Mouse (Mus musculus) kidney, adult 2 months (tissue): Measurements from ENCODE around the gene Dnm2. TPM values are rescaled to one million over a fixed set of nuclear protein-coding genes. Genes with fewer than 3 reads are reported as not detected.

ENCODE experiments used
- DNase-seq: peaks from one replicate; pipeline ENCODE4 v3.0.0; 2021
- H3K27ac ChIP-seq: fragments of 200-500 bp; 2 replicates; pipeline ENCODE4 v1.5.1; 2012; ENCODE audit warnings: low read depth, low read length, control low read depth, inconsistent platforms; ENCODE audit not compliant: insufficient read depth
- H3K27me3 ChIP-seq: fragments of 200-500 bp; replicated peaks from 2 replicates; pipeline ENCODE4 v1.6.1; 2012; ENCODE audit warnings: mild to moderate bottlenecking, moderate library complexity, low read length, inconsistent platforms; ENCODE audit not compliant: control insufficient read depth, insufficient read depth
- H3K36me3 ChIP-seq: fragments of 200-500 bp; 2 replicates; pipeline ENCODE4 v1.6.1; 2012; ENCODE audit warnings: mild to moderate bottlenecking, moderate library complexity, low read length, inconsistent platforms; ENCODE audit not compliant: control insufficient read depth, insufficient read depth
- H3K4me1 ChIP-seq: fragments of 200-500 bp; 2 replicates; pipeline ENCODE4 v1.6.1; 2011; ENCODE audit warnings: low read length; ENCODE audit not compliant: control insufficient read depth, insufficient read depth
- H3K4me3 ChIP-seq: fragments of 200-500 bp; 2 replicates; pipeline ENCODE4 v1.5.1; 2011; ENCODE audit warnings: mild to moderate bottlenecking, low read depth, low read length, control low read depth; ENCODE audit not compliant: insufficient read depth
- CTCF ChIP-seq: fragments of 200-500 bp; conservative IDR thresholded peaks from 2 replicates; pipeline ENCODE4 v1.5.1; 2011; ENCODE audit warnings: low read depth, mild to moderate bottlenecking, control low read depth, low read length, moderate library complexity, mixed read lengths; ENCODE audit not compliant: insufficient read depth, insufficient read length
- POLR2A ChIP-seq: fragments of 200-500 bp; IDR thresholded peaks from one replicate; pipeline ENCODE4 v1.6.1; 2011; ENCODE audit warnings: low read depth, low read length, control low read depth
- WGBS: fragments of 180-500 bp; shearing (Covaris S2); methylation state at CpG from one replicate; pipeline ENCODE4 v1.1.7; 2018; 5-methylcytosine and 5-hydroxymethylcytosine counted together
- polyA plus RNA-seq: library from polyadenylated mRNA; depleted of rRNA; stranded (reverse); fragments of >200 nt; gene quantifications from 2 replicates; pipeline ENCODE4 v1.2.3, GENCODE M21; 2012; rRNA removed

Gene Dnm2
- polyA plus RNA-seq, 1 experiment: 101 TPM

DNA sequence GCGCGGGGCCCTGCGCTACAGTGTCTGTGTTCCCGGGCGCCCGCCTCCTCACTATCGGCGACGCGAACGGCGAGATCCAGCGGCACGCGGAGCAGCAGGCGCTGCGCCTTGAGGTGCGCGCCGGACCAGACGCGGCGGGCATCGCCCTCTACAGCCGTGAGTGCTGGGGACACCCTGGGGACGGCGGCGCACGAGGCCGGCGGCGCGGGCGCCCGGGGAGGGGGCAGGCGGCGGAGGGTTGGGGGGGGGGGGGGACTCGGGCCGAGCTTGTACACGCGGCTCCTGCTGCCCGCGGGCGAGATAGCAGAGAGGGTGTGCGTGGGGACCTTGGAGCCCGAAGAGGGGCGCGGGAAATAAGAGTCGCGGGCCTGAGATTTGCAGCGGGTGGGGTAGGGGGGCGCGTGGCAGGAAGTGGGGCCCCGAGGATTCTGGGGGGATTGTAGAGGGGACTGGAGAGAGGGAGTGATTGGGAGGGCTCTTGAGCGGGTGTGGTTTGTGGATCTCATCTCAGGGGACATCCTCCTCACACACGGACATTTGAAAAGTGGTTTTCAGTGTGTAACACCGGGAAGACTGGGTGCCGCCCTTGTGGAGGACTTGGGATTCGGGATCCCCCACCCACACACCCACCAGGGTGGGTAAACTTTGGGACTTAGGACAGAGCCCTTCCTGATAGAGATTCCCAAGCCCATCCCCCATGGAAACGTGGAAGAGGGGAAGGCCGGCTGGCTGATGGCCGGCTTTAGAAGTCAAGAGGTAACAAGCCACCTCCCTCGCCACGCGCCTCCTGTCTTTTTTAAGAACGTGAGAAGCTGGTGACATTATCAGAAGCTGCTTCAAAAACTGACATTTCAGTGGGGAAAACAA, 122.6 kb downstream of the Dnm2 start:
- H3K4me1 ChIP-seq: peaks cover 7% of the 10 kb centered on the region; the same call in 1 of the 2 replicates
- H3K27ac ChIP-seq: peak overlapping the region; percentile 80
- no peak for TF ChIP-seq CTCF
- 1% methylated on average over 66 of the region's 66 CpGs for WGBS
- DNase-seq: peak; percentile 68
- no peaks in the 10 kb centered on the region for H3K27me3 ChIP-seq
- H3K4me3 ChIP-seq: peak overlapping the region; percentile 92
- no peaks in the 10 kb centered on the region for H3K36me3 ChIP-seq

DNA sequence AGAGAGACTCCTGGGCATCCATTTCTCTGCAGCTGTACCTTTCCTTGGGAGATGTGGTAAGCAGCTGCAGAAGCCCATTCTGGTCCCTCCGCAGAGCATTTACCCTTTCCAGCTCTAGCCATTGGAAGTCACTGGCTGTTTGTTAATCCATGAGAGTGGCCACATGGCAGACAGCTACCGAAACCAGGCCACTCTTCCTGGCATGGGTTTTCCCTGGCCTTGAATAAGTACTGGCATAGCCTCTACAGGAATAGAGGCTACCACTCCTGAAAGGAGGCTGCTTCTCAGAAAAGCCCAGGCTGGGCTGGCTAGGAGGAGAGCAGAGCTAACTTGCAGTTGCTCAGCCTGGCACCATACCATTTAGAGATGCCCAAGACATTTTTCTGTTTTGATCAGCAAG, 126.3 kb downstream of the Dnm2 start:
- Histone ChIP-seq H3K36me3 (no peaks in the 10 kb centered on the region), H3K27me3 (no peaks in the 10 kb centered on the region), H3K4me3 (no peak overlapping the region), H3K4me1 (peaks cover 4% of the 10 kb centered on the region; the same call in 1 of the 2 replicates), H3K27ac (no peak overlapping the region)
- 96% methylated on average over 2 of the region's 2 CpGs for WGBS
- TF ChIP-seq POLR2A (no peak), CTCF (no peak)
- no peak for DNase-seq

DNA sequence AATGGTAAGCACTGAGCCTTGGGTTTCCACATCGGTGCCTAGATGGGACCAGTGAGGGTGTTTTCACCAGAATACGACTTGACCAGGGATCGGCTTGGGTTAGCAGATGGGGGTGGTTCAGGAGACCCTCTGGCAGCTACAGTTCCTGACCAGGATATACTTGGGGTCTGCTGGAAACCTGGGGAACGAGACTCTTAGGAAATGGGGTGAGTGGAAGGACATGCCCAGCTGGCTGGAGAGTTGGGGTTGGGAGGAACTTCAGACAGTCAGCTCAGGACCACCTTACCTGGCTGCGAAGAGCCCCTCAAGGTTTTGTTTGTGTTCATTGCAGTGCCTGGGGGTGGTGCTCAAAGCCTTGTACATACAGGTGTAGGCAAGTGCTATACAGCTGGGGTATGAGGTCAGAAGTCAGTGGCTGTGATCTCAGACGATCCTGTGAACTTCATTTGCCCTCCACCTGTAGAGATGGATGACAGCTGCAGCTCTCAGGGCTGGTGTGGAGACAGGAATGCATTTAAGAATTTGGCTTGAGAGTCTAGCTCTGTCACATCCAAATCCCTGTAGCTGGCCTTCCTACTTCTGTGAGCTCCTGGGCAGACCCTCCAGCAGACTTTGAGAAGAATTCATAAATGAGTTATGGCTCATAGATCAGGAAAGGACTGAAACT, 129.0 kb downstream of the Dnm2 start:
- H3K4me3 ChIP-seq: no peak overlapping the region
- WGBS: 85% methylated on average over 6 of the region's 6 CpGs
- peaks cover 6% of the 10 kb centered on the region for H3K4me1 ChIP-seq
- DNase-seq: no peak
- no peak for TF ChIP-seq CTCF
- TF ChIP-seq POLR2A: no peak
- no peaks in the 10 kb centered on the region for H3K27me3 ChIP-seq
- no peak overlapping the region for H3K27ac ChIP-seq
- H3K36me3 ChIP-seq: no peaks in the 10 kb centered on the region

DNA sequence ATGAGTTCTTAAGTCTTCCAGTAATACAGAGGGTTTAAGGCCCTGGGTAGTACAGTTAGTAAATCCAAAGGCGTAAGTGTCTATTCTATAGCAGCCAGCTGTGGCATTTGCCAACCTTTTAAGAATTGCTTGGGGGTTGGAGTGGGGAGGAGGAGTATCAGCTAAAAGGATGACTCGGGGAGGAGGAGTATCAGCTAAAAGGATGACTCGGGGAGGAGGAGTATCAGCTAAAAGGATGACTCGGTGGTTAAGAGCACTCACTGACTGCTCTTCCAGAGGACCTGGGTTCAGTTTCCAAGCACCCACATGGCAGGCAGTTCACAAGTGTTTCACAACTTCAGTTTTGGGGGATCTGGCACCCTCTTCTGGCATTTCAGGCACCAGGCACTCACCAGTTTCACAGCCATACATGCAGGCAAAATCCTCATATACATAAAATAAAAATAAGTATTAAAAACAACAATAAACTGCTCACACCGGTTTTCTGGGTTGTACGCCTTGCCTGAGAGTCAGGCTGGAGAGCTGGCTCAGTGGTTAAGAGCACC, 130.6 kb downstream of the Dnm2 start:
- Histone ChIP-seq H3K4me1 (peaks cover 6% of the 10 kb centered on the region), H3K4me3 (no peak overlapping the region), H3K36me3 (no peaks in the 10 kb centered on the region), H3K27me3 (no peaks in the 10 kb centered on the region), H3K27ac (no peak overlapping the region)
- TF ChIP-seq CTCF: 0 out of 2 replicates have a peak, but pooled peaks have one; percentile 1
- TF ChIP-seq POLR2A: no peak
- 84% methylated on average over 6 of the region's 6 CpGs for WGBS
- DNase-seq: no peak

DNA sequence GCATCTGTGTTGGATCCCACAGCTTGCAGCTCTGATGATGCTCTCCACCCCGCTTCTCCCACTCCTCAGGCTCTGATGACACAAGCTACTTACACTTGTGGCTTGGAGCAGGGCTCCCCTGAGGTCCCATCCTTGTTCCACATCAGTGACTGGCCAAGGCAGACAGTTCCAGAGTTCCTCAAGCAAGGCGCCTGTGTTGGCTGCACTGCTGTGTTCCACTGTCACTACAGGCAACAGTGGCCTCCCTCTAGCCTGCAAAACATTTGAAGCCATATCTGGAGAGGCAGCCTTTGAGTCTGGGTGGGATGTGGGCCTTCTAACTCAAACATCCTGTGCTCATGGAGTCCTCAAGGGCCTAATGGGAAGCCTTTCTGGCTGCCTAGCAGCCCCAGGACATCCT, 132.3 kb downstream of the Dnm2 start:
- Histone ChIP-seq H3K4me3 (no peak overlapping the region), H3K36me3 (no peaks in the 10 kb centered on the region), H3K27me3 (no peaks in the 10 kb centered on the region), H3K4me1 (peaks cover 8% of the 10 kb centered on the region), H3K27ac (no peak overlapping the region)
- peak; percentile 21 for DNase-seq
- WGBS: 79% methylated on average over 2 of the region's 2 CpGs
- no peak for TF ChIP-seq POLR2A
- no peak for TF ChIP-seq CTCF

Other genes starting within 250 kb of the Dnm2 start
- 42.8 and 52.4 TPM in 2 replicates for gene Keap1, start 185.5 kb upstream of the Dnm2 start, polyA plus RNA-seq
- gene S1pr5, start 176.5 kb upstream of the Dnm2 start, polyA plus RNA-seq: 0.38 and 0.39 TPM in 2 replicates
- 67.0 and 71.9 TPM in 2 replicates for gene Atg4d, start 159.6 kb upstream of the Dnm2 start, polyA plus RNA-seq
- 14.2 and 15.9 TPM in 2 replicates for gene Kri1, start 136.9 kb upstream of the Dnm2 start, polyA plus RNA-seq
- gene Cdkn2d, start 133.5 kb upstream of the Dnm2 start, polyA plus RNA-seq: 20.2 and 24.1 TPM in 2 replicates
- gene Ap1m2, start 112.6 kb upstream of the Dnm2 start, polyA plus RNA-seq: 30.6 and 36.2 TPM in 2 replicates
- gene Slc44a2, start 104.2 kb upstream of the Dnm2 start, polyA plus RNA-seq: 47.4 and 49.2 TPM in 2 replicates
- 31.9 and 33.0 TPM in 2 replicates for gene Ilf3, start 57.0 kb upstream of the Dnm2 start, polyA plus RNA-seq
- gene Qtrt1, start 13.1 kb upstream of the Dnm2 start, polyA plus RNA-seq: 23.7 and 25.2 TPM in 2 replicates
- gene Tmed1, start 85.3 kb downstream of the Dnm2 start, polyA plus RNA-seq: 47.7 and 50.5 TPM in 2 replicates
- 1.2 and 2.6 TPM in 2 replicates for gene AB124611, start 101.3 kb downstream of the Dnm2 start, polyA plus RNA-seq
- 47.7 and 54.6 TPM in 2 replicates for gene Carm1, start 122.0 kb downstream of the Dnm2 start, polyA plus RNA-seq
- gene Timm29, start 167.8 kb downstream of the Dnm2 start, polyA plus RNA-seq: 33.6 and 34.0 TPM in 2 replicates
- 39.9 and 44.9 TPM in 2 replicates for gene Yipf2, start 167.9 kb downstream of the Dnm2 start, polyA plus RNA-seq
- gene Smarca4, start 191.3 kb downstream of the Dnm2 start, polyA plus RNA-seq: 24.9 and 26.9 TPM in 2 replicates